Mouse (Mus musculus) intestine, embryonic 15.5 days (tissue): ENCODE measurements around the gene Fam184a. TPM values are rescaled to one million over a fixed set of nuclear protein-coding genes. Genes with fewer than 3 reads are reported as not detected.

ENCODE experiments used
- ATAC-seq: fragments of 200-750 bp; cut with Nextera tagmentation; 2 replicates; pipeline ENCODE4 v1.8.0; 2017; ENCODE audit warnings: moderate TSS enrichment, moderate library complexity
- H3K27ac ChIP-seq: fragments of 300-500 bp; sonication (generic); 2 replicates; pipeline ENCODE4 v1.5.1; 2015; ENCODE audit warnings: mild to moderate bottlenecking, inconsistent platforms
- H3K27me3 ChIP-seq: fragments of 300-500 bp; sonication (generic); replicated peaks from 2 replicates; pipeline ENCODE4 v1.6.1; 2015; ENCODE audit warnings: inconsistent platforms
- H3K36me3 ChIP-seq: fragments of 300-500 bp; sonication (generic); 2 replicates; pipeline ENCODE4 v1.6.1; 2015; ENCODE audit warnings: inconsistent platforms
- H3K4me1 ChIP-seq: fragments of 300-500 bp; sonication (generic); replicated peaks from 2 replicates; pipeline ENCODE4 v1.6.1; 2015; ENCODE audit warnings: inconsistent platforms
- H3K4me2 ChIP-seq: fragments of 300-500 bp; sonication (generic); replicated peaks from 2 replicates; pipeline ENCODE4 v1.6.1; 2015; ENCODE audit warnings: mild to moderate bottlenecking, inconsistent platforms
- H3K4me3 ChIP-seq: fragments of 300-500 bp; sonication (generic); replicated peaks from 2 replicates; pipeline ENCODE4 v1.5.1; 2015; ENCODE audit warnings: inconsistent platforms
- H3K9ac ChIP-seq: fragments of 300-500 bp; sonication (generic); 2 replicates; pipeline ENCODE4 v1.6.1; 2015; ENCODE audit warnings: inconsistent platforms
- H3K9me3 ChIP-seq: fragments of 300-500 bp; sonication (generic); 2 replicates; pipeline ENCODE4 v1.6.1; 2016; ENCODE audit warnings: inconsistent platforms
- WGBS: fragments of 180-500 bp; shearing (Covaris S2); methylation state at CpG from one replicate; pipeline ENCODE4 v1.1.7; 2015; 5-methylcytosine and 5-hydroxymethylcytosine counted together
- polyA plus RNA-seq: library from polyadenylated mRNA; unstranded; fragments of >200 nt; fragmentation: Nextera tagmentation; extraction: Ambion mirVana; gene quantifications from 2 replicates; pipeline ENCODE4 v1.2.1, GENCODE M21; 2015

Gene Fam184a
- polyA plus RNA-seq, 1 experiment from 2014 or later: 2.2 TPM

DNA sequence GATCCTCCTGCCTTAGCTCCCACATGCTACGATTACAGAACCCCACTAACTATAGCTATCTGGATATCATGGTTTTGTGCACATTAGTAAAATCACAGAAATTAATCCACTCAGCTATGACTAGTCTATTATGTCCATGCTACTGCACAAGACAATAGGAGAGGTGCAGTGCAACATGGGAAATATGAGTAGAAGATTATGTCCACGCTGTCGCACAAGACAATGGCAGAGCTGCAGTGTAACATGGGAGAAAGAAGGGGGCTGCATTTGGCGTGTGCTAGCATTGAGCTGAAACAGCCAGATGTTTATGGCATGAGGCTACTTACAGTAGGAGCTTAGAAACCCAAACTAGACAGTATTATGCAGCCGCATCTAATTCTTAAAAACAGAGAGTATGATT lies 8.0 kb downstream of the Fam184a start:
- H3K27me3 ChIP-seq: no peaks in the 10 kb centered on the region
- 86% methylated on average over 5 of the region's 5 CpGs for WGBS

DNA sequence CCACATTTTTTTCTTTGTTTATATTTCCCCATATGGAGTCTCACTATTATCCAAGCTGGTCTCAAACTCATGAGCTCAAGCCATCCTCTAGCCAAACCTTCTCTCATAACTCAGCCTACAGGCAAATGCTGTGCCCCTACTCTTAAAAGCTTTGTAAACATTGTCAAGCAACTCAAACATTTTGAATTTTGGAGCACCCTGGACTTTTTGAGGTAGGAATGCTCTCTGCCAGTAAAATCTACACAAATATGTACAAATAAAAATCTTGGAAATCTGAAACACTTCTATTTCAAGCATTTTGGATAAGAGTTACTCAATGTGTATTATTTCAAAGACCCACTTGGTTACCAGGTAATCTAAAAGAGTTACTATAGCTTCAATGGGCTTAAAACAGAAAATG lies 10.9 kb downstream of the Fam184a start:
- no peaks in the 10 kb centered on the region for H3K27me3 ChIP-seq
- no peaks in the 10 kb centered on the region for H3K36me3 ChIP-seq
- no peak overlapping the region for H3K4me2 ChIP-seq
- H3K4me3 ChIP-seq: no peak overlapping the region
- H3K9me3 ChIP-seq: no peaks in the 10 kb centered on the region
- H3K27ac ChIP-seq: no peak overlapping the region
- ATAC-seq: no peak
- no peak overlapping the region for H3K9ac ChIP-seq
- H3K4me1 ChIP-seq: no peaks in the 10 kb centered on the region

More for the DNA sequence above, 8.0 kb downstream of the Fam184a start:
- Histone ChIP-seq H3K4me1 (no peaks in the 10 kb centered on the region), H3K9me3 (no peaks in the 10 kb centered on the region), H3K9ac (no peak overlapping the region), H3K4me2 (no peak overlapping the region), H3K4me3 (no peak overlapping the region), H3K27ac (no peak overlapping the region), H3K36me3 (no peaks in the 10 kb centered on the region)
- no peak for ATAC-seq

DNA sequence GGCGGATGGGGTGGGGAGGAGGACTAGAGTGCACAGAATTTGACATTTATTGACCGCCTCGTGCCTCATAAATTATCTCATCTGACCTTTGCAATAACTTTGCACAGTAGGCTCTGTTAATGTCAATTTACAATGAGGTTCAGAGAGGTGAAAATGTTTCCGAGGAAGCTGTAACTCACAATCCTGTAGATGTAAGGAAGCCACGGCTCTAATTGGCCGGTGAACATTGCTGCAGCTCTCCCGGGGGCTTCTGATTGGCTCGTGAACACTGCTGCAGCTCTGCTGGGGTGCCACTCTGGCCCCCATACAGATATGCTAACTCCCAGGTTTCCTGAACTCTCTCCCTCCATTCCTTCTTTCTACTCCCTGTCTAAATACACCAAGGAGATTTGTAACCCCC lies 12.1 kb downstream of the Fam184a start:
- Histone ChIP-seq H3K27me3 (no peaks in the 10 kb centered on the region), H3K4me3 (no peak overlapping the region), H3K27ac (no peak overlapping the region), H3K36me3 (no peaks in the 10 kb centered on the region), H3K4me2 (no peak overlapping the region), H3K9me3 (no peaks in the 10 kb centered on the region), H3K9ac (no peak overlapping the region), H3K4me1 (no peaks in the 10 kb centered on the region)
- WGBS: 61% methylated on average over 8 of the region's 8 CpGs
- no peak for ATAC-seq

GRCm38 (mm10) chr10:53735201-53735865 lies 15.6 kb downstream of the Fam184a start:
- Histone ChIP-seq H3K9me3 (no peaks in the 10 kb centered on the region), H3K36me3 (no peaks in the 10 kb centered on the region), H3K27ac (no peak overlapping the region), H3K9ac (no peak overlapping the region), H3K4me2 (no peak overlapping the region), H3K4me3 (no peak overlapping the region), H3K4me1 (no peaks in the 10 kb centered on the region), H3K27me3 (no peaks in the 10 kb centered on the region)
- ATAC-seq: no peak
- WGBS: 58% methylated on average over 7 of the region's 7 CpGs

- Histone ChIP-seq H3K36me3 (no peaks in the 10 kb centered on the region), H3K27me3 (no peaks in the 10 kb centered on the region), H3K27ac (no peak overlapping the region), H3K4me1 (no peaks in the 10 kb centered on the region), H3K4me3 (no peak overlapping the region), H3K4me2 (no peak overlapping the region), H3K9ac (no peak overlapping the region), H3K9me3 (no peaks in the 10 kb centered on the region)
- no peak for ATAC-seq
- 79% methylated on average over 7 of the region's 7 CpGs for WGBS
These were observed 18.6 kb downstream of the Fam184a start for GRCm38 (mm10) chr10:53732324-53732723.

DNA sequence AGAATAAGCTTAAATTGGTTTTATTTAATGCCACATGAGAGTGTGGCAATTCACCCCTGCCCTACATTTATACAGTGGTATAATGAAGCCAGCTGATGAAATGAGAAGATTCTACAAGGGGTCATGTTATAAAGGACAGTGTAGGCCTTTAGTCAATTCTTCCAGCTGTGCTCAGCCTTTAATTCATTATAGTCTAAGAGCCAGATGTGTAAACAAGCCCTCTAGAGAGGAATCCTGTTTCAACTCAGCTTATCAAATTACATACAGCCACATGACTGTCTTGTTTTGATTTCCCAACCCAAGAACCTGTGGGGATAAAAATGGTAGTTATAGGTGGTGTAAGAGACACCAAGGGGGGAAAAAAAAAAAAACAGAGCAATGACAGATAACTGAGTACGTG lies 22.0 kb downstream of the Fam184a start:
- no peak for ATAC-seq
- Histone ChIP-seq H3K4me2 (no peak overlapping the region), H3K27me3 (no peaks in the 10 kb centered on the region), H3K9ac (no peak overlapping the region), H3K36me3 (no peaks in the 10 kb centered on the region), H3K9me3 (no peaks in the 10 kb centered on the region), H3K4me3 (no peak overlapping the region), H3K4me1 (no peaks in the 10 kb centered on the region), H3K27ac (no peak overlapping the region)
- WGBS: 41% methylated on average over 1 of the region's 1 CpGs

GRCm38 (mm10) chr10:53725301-53725700 lies 25.6 kb downstream of the Fam184a start:
- Histone ChIP-seq H3K9ac (no peak overlapping the region), H3K4me2 (no peak overlapping the region), H3K4me3 (no peak overlapping the region), H3K27me3 (no peaks in the 10 kb centered on the region), H3K9me3 (no peaks in the 10 kb centered on the region), H3K27ac (no peak overlapping the region), H3K4me1 (no peaks in the 10 kb centered on the region), H3K36me3 (no peaks in the 10 kb centered on the region)
- 27% methylated on average over 2 of the region's 2 CpGs for WGBS
- no peak for ATAC-seq

DNA sequence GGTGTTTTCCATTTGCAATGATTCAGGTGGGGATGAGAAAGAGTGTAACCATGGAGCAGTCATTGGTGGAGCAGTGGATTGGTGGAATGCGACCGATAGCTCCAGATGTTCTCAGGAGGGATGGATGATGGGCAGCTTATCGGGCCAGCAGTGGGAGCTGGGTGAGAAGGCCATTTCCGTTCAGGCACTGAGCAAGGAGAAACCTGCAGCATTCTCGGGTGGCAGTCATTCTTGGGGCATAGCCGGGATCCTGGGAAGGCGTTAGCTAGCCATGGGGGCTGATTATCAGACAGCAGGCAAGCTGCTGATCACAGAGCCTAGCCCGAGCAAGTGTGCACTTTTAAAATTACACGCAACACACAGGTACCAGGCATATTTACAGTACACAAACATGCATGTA lies 46.4 kb downstream of the Fam184a start:
- ATAC-seq: no peak
- WGBS: 89% methylated on average over 9 of the region's 9 CpGs

GRCm38 (mm10) chr10:53698531-53698930 lies 52.4 kb downstream of the Fam184a start:
- no peak overlapping the region for H3K4me2 ChIP-seq
- no peak for ATAC-seq
- WGBS: 88% methylated on average over 10 of the region's 10 CpGs
- H3K27ac ChIP-seq: no peak overlapping the region
- no peaks in the 10 kb centered on the region for H3K36me3 ChIP-seq
- H3K4me3 ChIP-seq: no peak overlapping the region
- H3K9ac ChIP-seq: no peak overlapping the region
- no peaks in the 10 kb centered on the region for H3K27me3 ChIP-seq
- H3K9me3 ChIP-seq: no peaks in the 10 kb centered on the region
- no peaks in the 10 kb centered on the region for H3K4me1 ChIP-seq

More for the DNA sequence above, 46.4 kb downstream of the Fam184a start:
- H3K4me3 ChIP-seq: no peak overlapping the region
- H3K9me3 ChIP-seq: no peaks in the 10 kb centered on the region
- no peaks in the 10 kb centered on the region for H3K4me1 ChIP-seq
- H3K27me3 ChIP-seq: no peaks in the 10 kb centered on the region
- no peaks in the 10 kb centered on the region for H3K36me3 ChIP-seq
- no peak overlapping the region for H3K9ac ChIP-seq
- no peak overlapping the region for H3K4me2 ChIP-seq
- H3K27ac ChIP-seq: no peak overlapping the region

DNA sequence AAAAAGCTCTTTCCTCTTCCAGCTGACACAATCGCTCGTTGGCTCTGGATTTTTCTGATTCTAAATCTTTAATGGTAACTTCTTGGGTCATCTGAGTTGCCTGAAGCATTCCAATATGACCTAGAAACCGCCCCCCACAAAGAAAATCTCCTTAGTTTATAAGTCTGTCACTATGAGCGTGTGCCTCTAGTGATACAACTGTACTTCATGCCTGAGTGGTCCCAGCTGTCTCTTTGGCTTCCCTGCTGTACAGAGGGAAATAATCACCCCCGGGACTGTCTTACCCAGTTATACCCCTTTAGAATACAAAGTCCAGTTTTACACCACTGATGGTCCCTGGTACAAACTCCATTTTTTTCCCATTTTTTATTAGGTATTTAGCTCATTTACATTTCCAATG lies 56.2 kb downstream of the Fam184a start:
- Histone ChIP-seq H3K27ac (no peak overlapping the region), H3K9ac (no peak overlapping the region), H3K4me3 (no peak overlapping the region), H3K36me3 (no peaks in the 10 kb centered on the region), H3K4me1 (no peaks in the 10 kb centered on the region), H3K9me3 (no peaks in the 10 kb centered on the region), H3K27me3 (no peaks in the 10 kb centered on the region), H3K4me2 (no peak overlapping the region)
- 45% methylated on average over 5 of the region's 5 CpGs for WGBS
- no peak for ATAC-seq

DNA sequence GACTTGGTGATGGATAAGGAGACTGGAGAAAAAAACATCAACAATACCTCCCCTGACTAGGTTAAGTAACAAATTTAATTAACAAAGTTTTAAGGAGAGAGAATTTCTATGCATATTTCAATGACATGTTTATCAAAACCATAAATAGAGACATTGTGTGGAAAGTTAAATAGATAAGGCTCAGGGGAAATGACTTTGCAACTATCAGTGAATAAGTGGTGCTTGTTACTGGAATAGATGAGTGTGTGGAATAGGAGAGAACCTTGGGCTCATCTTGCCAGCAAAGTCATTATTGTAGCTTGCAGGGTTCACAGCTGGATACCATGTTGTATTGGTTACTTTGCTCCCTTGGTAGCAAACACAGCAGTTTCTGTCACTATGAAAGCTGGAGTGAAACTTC lies 59.7 kb downstream of the Fam184a start:
- ATAC-seq: no peak
- Histone ChIP-seq H3K36me3 (no peaks in the 10 kb centered on the region), H3K9me3 (no peaks in the 10 kb centered on the region), H3K4me1 (no peaks in the 10 kb centered on the region), H3K4me3 (no peak overlapping the region), H3K9ac (no peak overlapping the region), H3K27ac (no peak overlapping the region), H3K4me2 (no peak overlapping the region), H3K27me3 (no peaks in the 10 kb centered on the region)

DNA sequence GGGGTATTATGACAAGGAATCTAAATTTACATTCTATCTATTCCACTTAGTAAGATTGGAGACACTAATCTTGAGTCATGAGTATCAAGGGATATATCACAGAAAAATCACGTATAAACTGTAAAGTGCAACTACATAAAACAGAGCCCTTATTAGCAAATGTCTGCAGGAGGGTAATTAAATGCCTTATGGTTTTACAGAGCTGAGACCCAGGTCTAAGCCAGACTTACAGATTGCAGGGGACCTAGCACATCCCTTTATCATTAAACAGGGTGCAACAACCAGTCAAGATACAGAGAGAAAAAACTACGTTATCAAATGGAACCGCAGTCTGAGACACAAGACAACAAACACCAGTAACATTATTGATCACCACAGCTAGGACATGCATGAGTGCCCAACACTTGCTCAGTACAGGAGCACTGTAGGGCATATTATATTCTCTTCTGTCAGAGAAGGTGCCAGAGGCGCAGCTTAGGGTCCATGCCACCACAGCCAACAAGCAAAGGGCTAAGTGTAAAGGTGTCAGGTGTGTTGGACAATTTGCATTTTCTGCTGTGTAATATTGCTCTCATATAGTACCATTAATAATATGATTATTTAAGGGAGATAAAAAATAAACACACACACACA lies 61.9 kb downstream of the Fam184a start:
- WGBS: 74% methylated on average over 4 of the region's 4 CpGs
- Histone ChIP-seq H3K9me3 (no peaks in the 10 kb centered on the region), H3K4me3 (no peak overlapping the region), H3K9ac (no peak overlapping the region), H3K4me1 (no peaks in the 10 kb centered on the region), H3K36me3 (no peaks in the 10 kb centered on the region), H3K27ac (no peak overlapping the region), H3K27me3 (no peaks in the 10 kb centered on the region), H3K4me2 (no peak overlapping the region)
- no peak for ATAC-seq

GRCm38 (mm10) chr10:53688533-53688932 lies 62.4 kb downstream of the Fam184a start:
- H3K4me2 ChIP-seq: no peak overlapping the region
- 41% methylated on average over 1 of the region's 1 CpGs for WGBS
- H3K4me1 ChIP-seq: no peaks in the 10 kb centered on the region
- no peak overlapping the region for H3K4me3 ChIP-seq
- no peak overlapping the region for H3K27ac ChIP-seq
- H3K27me3 ChIP-seq: no peaks in the 10 kb centered on the region
- H3K9me3 ChIP-seq: no peaks in the 10 kb centered on the region
- H3K9ac ChIP-seq: no peak overlapping the region
- no peak for ATAC-seq
- no peaks in the 10 kb centered on the region for H3K36me3 ChIP-seq
